Mouse (Mus musculus) CH12.LX (cell line): Measurements from ENCODE around the gene Nptx1. TPM values are rescaled to one million over a fixed set of nuclear protein-coding genes. Genes with fewer than 3 reads are reported as not detected.

Experiments used
- DNase-seq: peaks from one replicate; pipeline ENCODE4 v3.0.0-alpha.2; 2013; ENCODE audit errors: extremely low read depth
- H3K27ac ChIP-seq: 2 replicates; pipeline ENCODE4 v1.5.1; 2012; ENCODE audit warnings: low read depth, mild to moderate bottlenecking, control low read depth, moderate library complexity; ENCODE audit not compliant: insufficient read depth
- H3K27me3 ChIP-seq: replicated peaks from 2 replicates; pipeline ENCODE3; 2012; ENCODE audit warnings: inconsistent platforms
- H3K36me3 ChIP-seq, 2 experiments: replicated peaks in 1 of 2; 2 replicates each; pipeline versions ENCODE3 to v1.6.1; 2012; ENCODE audit warnings: inconsistent platforms in 1 of 2, low read length in 1 of 2, mild to moderate bottlenecking in 1 of 2, mixed read lengths in 1 of 2, moderate library complexity in 1 of 2; ENCODE audit not compliant: control insufficient read depth in 1 of 2, insufficient read depth in 1 of 2
- H3K4me1 ChIP-seq, 2 experiments: 2 replicates each; pipeline ENCODE4 v1.6.1; 2012; ENCODE audit warnings: inconsistent platforms in 1 of 2, moderate library complexity in 1 of 2; ENCODE audit not compliant: insufficient read depth in 2 of 2, control insufficient read depth in 1 of 2
- H3K4me2 ChIP-seq: 2 replicates; pipeline ENCODE4 v1.6.1; 2012; ENCODE audit warnings: low read depth, mild to moderate bottlenecking, control low read depth; ENCODE audit not compliant: poor library complexity, insufficient read depth, severe bottlenecking
- H3K4me3 ChIP-seq, 3 experiments: fragments of 150-350 bp in 1 of 3; sonication (generic) in 1 of 3; replicated peaks in 1 of 3; 2 replicates each; pipeline versions ENCODE3 to v1.5.1; 2011 to 2012; ENCODE audit warnings: low read depth in 2 of 3, low read length in 2 of 3, mild to moderate bottlenecking in 2 of 3, moderate library complexity in 2 of 3, control low read depth in 1 of 3, improper control_type of control experiment in 1 of 3, inconsistent platforms in 1 of 3, mixed read lengths in 1 of 3; ENCODE audit not compliant: poor library complexity in 1 of 3
- H3K79me2 ChIP-seq: replicated peaks from 2 replicates; pipeline ENCODE4 v1.6.1; 2012; ENCODE audit warnings: mild to moderate bottlenecking, moderate library complexity; ENCODE audit not compliant: control insufficient read depth, poor library complexity, insufficient read depth, severe bottlenecking; ENCODE audit errors: extremely low read depth
- H3K9ac ChIP-seq: 2 replicates; pipeline ENCODE4 v1.6.1; 2012; ENCODE audit warnings: low read depth, mild to moderate bottlenecking, control low read depth, moderate library complexity; ENCODE audit not compliant: insufficient read depth
- H3K9me3 ChIP-seq: replicated peaks from 2 replicates; pipeline ENCODE3; 2012; ENCODE audit warnings: low read length, inconsistent platforms, mixed read lengths
- CHD1 ChIP-seq: IDR thresholded peaks from 2 replicates; pipeline ENCODE4 v1.6.1; 2012; ENCODE audit warnings: low read depth, low read length, improper control_type of control experiment, inconsistent platforms
- CHD2 ChIP-seq: IDR thresholded peaks from 2 replicates; pipeline ENCODE4 v1.6.1; 2011; ENCODE audit warnings: low read length, improper control_type of control experiment
- ELF1 ChIP-seq: IDR thresholded peaks from 2 replicates; pipeline ENCODE4 v1.6.1; 2014; ENCODE audit warnings: low read depth, mild to moderate bottlenecking, inconsistent platforms, low read length, improper control_type of control experiment
- HCFC1 ChIP-seq: IDR thresholded peaks from 2 replicates; pipeline ENCODE4 v1.6.1; 2012; ENCODE audit warnings: low read depth, mild to moderate bottlenecking, inconsistent platforms, low read length, improper control_type of control experiment
- JUN ChIP-seq: IDR thresholded peaks from 2 replicates; pipeline ENCODE4 v1.6.1; 2011; ENCODE audit warnings: low read depth, mild to moderate bottlenecking, low read length, improper control_type of control experiment, moderate library complexity; ENCODE audit not compliant: insufficient read depth
- MAFK ChIP-seq: IDR thresholded peaks from 2 replicates; pipeline ENCODE4 v1.6.1; 2011; ENCODE audit warnings: low read length, improper control_type of control experiment; ENCODE audit not compliant: insufficient replicate concordance
- MAX ChIP-seq: IDR thresholded peaks from 2 replicates; pipeline ENCODE4 v1.6.1; 2011; ENCODE audit warnings: low read length, improper control_type of control experiment
- MYC ChIP-seq: IDR thresholded peaks from 2 replicates; pipeline ENCODE4 v1.6.1; 2011; ENCODE audit warnings: low read depth, mild to moderate bottlenecking, improper control_type of control experiment, low read length
- NELFE ChIP-seq: IDR thresholded peaks from 2 replicates; pipeline ENCODE4 v1.6.1; 2011; ENCODE audit warnings: low read depth, low read length, improper control_type of control experiment
- NRF1 ChIP-seq: IDR thresholded peaks from 2 replicates; pipeline ENCODE4 v1.6.1; 2014; ENCODE audit warnings: low read depth, mild to moderate bottlenecking, inconsistent platforms, low read length, improper control_type of control experiment, moderate library complexity
- POLR2A ChIP-seq: IDR thresholded peaks from 2 replicates; pipeline ENCODE4 v1.6.1; 2011; ENCODE audit warnings: low read depth, mild to moderate bottlenecking, improper control_type of control experiment, low read length
- RAD21 ChIP-seq: IDR thresholded peaks from 2 replicates; pipeline ENCODE4 v1.6.1; 2011; ENCODE audit warnings: low read depth, mild to moderate bottlenecking, low read length, improper control_type of control experiment, moderate library complexity
- RCOR1 ChIP-seq: conservative IDR thresholded peaks from 2 replicates; pipeline ENCODE4 v1.6.1; 2012; ENCODE audit warnings: low read depth, mild to moderate bottlenecking, inconsistent platforms, low read length, improper control_type of control experiment
- TBP ChIP-seq: conservative IDR thresholded peaks from 2 replicates; pipeline ENCODE4 v1.6.1; 2011; ENCODE audit warnings: low read depth, low read length, improper control_type of control experiment
- UBTF ChIP-seq: IDR thresholded peaks from 2 replicates; pipeline ENCODE4 v1.6.1; 2012; ENCODE audit warnings: low read depth, mild to moderate bottlenecking, inconsistent platforms, low read length, improper control_type of control experiment, moderate library complexity
- USF1 ChIP-seq: IDR thresholded peaks from 2 replicates; pipeline ENCODE4 v1.6.1; 2014; ENCODE audit warnings: low read depth, mild to moderate bottlenecking, inconsistent platforms, low read length, improper control_type of control experiment
- ZKSCAN1 ChIP-seq: IDR thresholded peaks from 2 replicates; pipeline ENCODE4 v1.6.1; 2012; ENCODE audit warnings: low read depth, inconsistent platforms, low read length, improper control_type of control experiment, borderline replicate concordance
- ZMIZ1 ChIP-seq: IDR thresholded peaks from 2 replicates; pipeline ENCODE4 v1.6.1; 2012; ENCODE audit warnings: low read depth, mild to moderate bottlenecking, inconsistent platforms, low read length, improper control_type of control experiment
- dilution Hi-C: fragments of 300-500 bp; cut with MboI; formaldehyde crosslinking; loops from 2 replicates; pipeline ENCODE4 v1.14.3; 2020; ENCODE audit warnings: low sequenced_read_pairs; ENCODE audit not compliant: extremely low pct_unique_long_range_greater_than_20kb, extremely low pct_ligation_motif_present
- in situ Hi-C: fragments of 300-500 bp; cut with MboI; formaldehyde crosslinking; loops from 3 replicates; pipeline ENCODE4 v1.14.3; 2019; ENCODE audit warnings: low sequenced_read_pairs, low pct_ligation_motif_present, low pct_unique_long_range_greater_than_20kb, mixed read lengths
- polyA plus RNA-seq: library from polyadenylated mRNA; unstranded; fragments of >175 nt; gene quantifications from 2 replicates; pipeline ENCODE4 v1.2.1, GENCODE M21; 2012; ENCODE audit warnings: low read depth; ENCODE audit not compliant: insufficient read length
- total RNA-seq, 2 experiments: library from RNA; depleted of rRNA; stranded (reverse); fragments of 300-350 nt in 1 of 2; fragments of >200 nt in 1 of 2; gene quantifications; 2 replicates each; pipeline ENCODE4 v1.2.3; 2012 to 2014

Gene Nptx1
- total and polyA plus RNA-seq, 3 experiments = under 0.01 TPM; not detected in 2

DNA sequence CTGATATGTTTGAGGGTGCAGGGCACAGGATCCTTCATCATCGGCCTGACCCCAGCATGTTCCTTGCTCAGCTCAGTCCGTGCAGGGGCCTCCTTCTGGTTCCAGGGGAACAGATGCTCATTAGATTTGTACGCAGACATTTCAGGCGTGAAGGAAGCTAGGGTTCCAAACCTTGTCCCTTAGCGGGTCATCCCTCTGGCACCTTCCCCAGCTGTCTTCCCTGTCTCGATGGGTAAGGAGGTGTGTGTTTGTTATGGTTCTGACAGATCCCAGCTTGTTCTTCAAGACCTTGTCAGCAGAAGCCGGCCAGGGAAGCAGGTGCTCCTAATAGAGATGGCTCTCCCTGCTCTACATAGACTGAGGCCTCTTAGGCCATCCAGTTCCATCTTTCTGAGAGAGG is 17.5 kb upstream of the Nptx1 start:
- H3K36me3 ChIP-seq = no peaks in the 10 kb centered on the region
- no peak for DNase-seq
- no peaks in the 10 kb centered on the region for H3K4me1 ChIP-seq
- no peak overlapping the region for H3K9ac ChIP-seq
- no peaks in the 10 kb centered on the region for H3K79me2 ChIP-seq
- H3K9me3 ChIP-seq = peaks cover 14% of the 10 kb centered on the region
- in situ Hi-C loops = no loop called here
- H3K27me3 ChIP-seq = peaks cover 86% of the 10 kb centered on the region
- H3K4me3 ChIP-seq = no peak overlapping the region
- H3K27ac ChIP-seq = no peak overlapping the region
- dilution Hi-C loops = no loop called here
- TF ChIP-seq MYC (no peak), TBP (no peak), RCOR1 (no peak), NRF1 (no peak), MAFK (no peak), CHD1 (no peak), ZMIZ1 (no peak), JUN (no peak), MAX (no peak), HCFC1 (no peak), ELF1 (no peak), RAD21 (no peak), POLR2A (no peak), ZKSCAN1 (no peak)
- TF ChIP-seq, all 38 proteins: peak for 0
- H3K4me2 ChIP-seq = no peak overlapping the region

GRCm38 (mm10) chr11:119564383-119564782 is 16.8 kb upstream of the Nptx1 start:
- dilution Hi-C loops = no loop called here
- Histone ChIP-seq H3K27ac (no peak overlapping the region), H3K27me3 (peaks cover 86% of the 10 kb centered on the region)

GRCm38 (mm10) chr11:119563166-119563565 is 15.6 kb upstream of the Nptx1 start:
- peaks cover 0 to 3% of the 10 kb centered on the region in 2 experiments; a peak in 1 of 4 replicates for H3K4me1 ChIP-seq
- no peak overlapping the region for H3K9ac ChIP-seq
- H3K36me3 ChIP-seq = no peaks in the 10 kb centered on the region
- dilution Hi-C loops (no loop called here), in situ Hi-C loops (no loop called here)
- TF ChIP-seq CHD2 (no peak), UBTF (no peak)
- H3K27ac ChIP-seq = no peak overlapping the region
- no peak for DNase-seq
- no peaks in the 10 kb centered on the region for H3K79me2 ChIP-seq
- peaks cover 9% of the 10 kb centered on the region for H3K9me3 ChIP-seq
- no peak overlapping the region for H3K4me3 ChIP-seq
- no peak overlapping the region for H3K4me2 ChIP-seq
- peaks cover 80% of the 10 kb centered on the region for H3K27me3 ChIP-seq

More at GRCm38 (mm10) chr11:119564383-119564782, 16.8 kb upstream of the Nptx1 start:
- H3K79me2 ChIP-seq = no peaks in the 10 kb centered on the region
- no peak overlapping the region for H3K9ac ChIP-seq
- H3K36me3 ChIP-seq = no peaks in the 10 kb centered on the region
- in situ Hi-C loops = no loop called here
- no peak overlapping the region for H3K4me3 ChIP-seq
- peaks cover 14% of the 10 kb centered on the region for H3K9me3 ChIP-seq
- H3K4me2 ChIP-seq = no peak overlapping the region
- no peak for DNase-seq
- TF ChIP-seq NELFE (no peak), USF1 (no peak), RCOR1 (no peak)
- TF ChIP-seq, all 38 proteins: peak for 0
- peaks cover 0 to 3% of the 10 kb centered on the region in 2 experiments; a peak in 1 of 4 replicates for H3K4me1 ChIP-seq
